Mouse (Mus musculus) testis, adult 2 months (tissue): ENCODE data around the gene Gm2115.

Experiments
- CTCF ChIP-seq: fragments of 200-500 bp; IDR thresholded peaks from 2 replicates; pipeline ENCODE4 v1.5.1; 2012; ENCODE audit warnings: low read depth, mild to moderate bottlenecking, inconsistent platforms, low read length, moderate library complexity; ENCODE audit not compliant: control insufficient read depth, insufficient read depth, insufficient replicate concordance
- POLR2A ChIP-seq: fragments of 200-500 bp; IDR thresholded peaks from 2 replicates; pipeline ENCODE4 v1.6.1; 2012; ENCODE audit warnings: low read depth, mild to moderate bottlenecking, inconsistent platforms, low read length, moderate library complexity; ENCODE audit not compliant: control insufficient read depth

GRCm38 (mm10) chr7:84546667-84547066 lies 17.9 kb downstream of the Gm2115 start:
- no peak for TF ChIP-seq POLR2A
- TF ChIP-seq CTCF: no peak
